Mouse (Mus musculus): Measurements from ENCODE around the gene Klhl11.

The Klhl11 gene

DNA sequence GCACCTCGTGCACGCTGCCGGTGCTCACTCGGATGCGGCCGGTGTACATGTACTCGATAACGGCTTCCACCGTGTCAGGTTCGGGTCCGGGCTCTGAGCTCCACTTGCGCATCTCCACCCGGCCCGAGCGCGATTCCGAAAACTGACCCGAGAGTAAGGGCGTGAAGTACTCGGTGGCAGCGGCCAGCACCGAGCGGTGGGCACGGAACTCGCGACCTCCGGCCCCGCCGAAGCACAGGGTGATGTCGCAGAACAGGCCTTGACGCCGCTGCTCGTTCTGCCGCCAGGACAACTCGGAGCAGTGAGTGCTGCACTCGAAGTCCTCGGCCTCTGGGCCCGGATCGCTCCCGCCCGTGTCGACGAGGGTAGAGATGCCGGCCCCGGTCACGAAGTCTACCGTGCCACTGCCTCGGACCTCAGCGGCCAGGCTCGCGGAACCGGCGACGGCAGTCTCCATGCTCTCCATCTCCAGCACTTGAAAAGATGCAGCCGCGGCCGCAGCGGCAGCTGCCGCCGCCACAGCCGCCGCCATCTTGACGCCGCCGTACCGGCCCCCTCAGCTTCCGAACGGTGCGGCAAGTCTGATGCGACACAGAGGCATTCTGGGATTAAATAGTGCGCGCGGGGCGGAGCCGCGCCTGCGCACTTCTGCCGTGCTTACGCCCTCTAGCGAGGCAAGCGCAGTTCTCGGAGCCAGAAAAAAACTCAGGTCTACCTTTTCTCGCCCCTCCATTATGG lies at the start of gene Klhl11:
Klhl11 (minus strand) TSS at position 545 of the 738 bp plus-strand sequence.
- peak; percentile 79 to 83 for DNase-seq (ENCODE audit: low spot score in 2 of 2)

DNA sequence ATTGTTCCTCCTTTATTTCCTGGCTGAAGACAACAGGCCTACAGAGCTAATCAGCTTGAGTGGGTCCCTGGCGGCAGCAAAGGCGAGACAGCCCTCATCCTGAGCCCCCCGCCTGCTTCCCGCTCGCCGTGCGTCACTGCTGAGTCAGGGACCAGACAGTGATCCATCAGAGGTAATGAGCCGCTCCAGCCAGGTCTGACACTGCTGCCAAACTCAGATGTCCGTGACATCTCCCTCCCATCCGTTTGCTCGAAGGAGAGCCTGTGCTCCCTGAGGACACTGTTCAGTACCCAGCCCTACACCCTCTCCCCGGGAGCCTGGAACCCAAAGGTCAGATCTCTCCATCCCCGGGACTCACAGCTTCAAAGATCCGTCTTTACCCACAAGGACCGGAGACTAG lies 48.3 kb upstream of the Klhl11 start:
- no peak for DNase-seq (ENCODE audit: low spot score in 2 of 2)

DNA sequence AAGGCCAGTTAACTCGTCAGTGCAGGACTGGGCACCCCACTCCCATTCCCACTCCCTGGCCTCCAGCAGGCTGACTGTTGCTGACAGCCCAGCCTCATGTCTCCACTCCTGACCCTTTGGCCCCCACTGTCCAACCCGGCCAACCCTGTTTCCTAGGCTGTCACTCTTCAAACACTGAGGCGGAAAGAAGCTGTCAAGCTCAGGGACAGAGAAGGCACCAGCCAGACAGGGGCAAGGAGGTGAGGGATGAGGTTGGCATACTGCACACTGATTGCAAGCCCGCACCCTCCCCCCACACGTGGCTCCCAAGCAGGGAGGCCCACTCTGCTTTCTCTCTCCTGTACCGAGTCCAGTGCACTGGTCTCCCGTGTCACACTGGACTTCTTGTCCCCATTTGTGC lies 46.6 kb upstream of the Klhl11 start:
- no peak for DNase-seq (ENCODE audit: low spot score in 2 of 2)

DNA sequence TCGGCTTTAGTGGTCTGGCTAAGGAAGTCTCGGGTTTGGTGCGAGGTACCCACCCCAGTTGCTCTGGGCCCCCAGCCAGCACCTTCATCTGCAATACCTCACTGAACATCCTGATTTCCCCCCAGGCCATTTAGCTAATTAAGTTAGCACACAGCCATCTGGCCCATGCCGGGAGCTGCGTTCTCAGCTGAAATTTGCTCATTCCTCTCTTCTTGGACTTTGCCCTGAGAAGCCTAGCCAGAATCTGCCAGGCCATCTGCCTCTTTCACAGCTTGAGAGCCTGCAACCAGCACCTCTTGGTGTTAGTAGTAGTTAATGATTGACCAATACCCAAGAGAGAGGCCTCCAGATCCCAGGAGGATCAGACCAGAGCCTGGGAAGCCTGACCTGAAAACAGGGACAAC lies 45.6 kb upstream of the Klhl11 start:
- no peak for DNase-seq (ENCODE audit: low spot score in 2 of 2)

DNA sequence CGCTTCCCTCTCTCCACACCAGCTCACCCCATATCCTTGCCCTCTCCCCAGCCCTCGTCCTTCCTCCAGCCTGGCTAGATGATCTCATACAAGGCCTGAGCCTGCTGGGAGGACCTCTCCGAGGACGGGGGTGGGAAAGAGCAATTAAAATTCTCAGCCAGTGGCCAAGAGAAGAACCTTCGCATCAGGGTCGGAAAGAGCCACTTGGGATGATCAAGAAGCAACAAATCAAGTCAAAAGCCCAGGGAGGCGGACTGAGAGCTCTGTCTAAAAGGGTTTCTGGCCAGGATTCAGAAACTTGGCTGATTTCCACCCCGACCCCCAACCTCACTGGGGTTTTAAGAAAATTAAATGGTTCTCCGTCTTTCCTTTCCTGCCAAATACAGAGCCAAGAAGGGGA lies 43.8 kb upstream of the Klhl11 start:
- DNase-seq (ENCODE audit: low spot score in 2 of 2), result no peak

DNA sequence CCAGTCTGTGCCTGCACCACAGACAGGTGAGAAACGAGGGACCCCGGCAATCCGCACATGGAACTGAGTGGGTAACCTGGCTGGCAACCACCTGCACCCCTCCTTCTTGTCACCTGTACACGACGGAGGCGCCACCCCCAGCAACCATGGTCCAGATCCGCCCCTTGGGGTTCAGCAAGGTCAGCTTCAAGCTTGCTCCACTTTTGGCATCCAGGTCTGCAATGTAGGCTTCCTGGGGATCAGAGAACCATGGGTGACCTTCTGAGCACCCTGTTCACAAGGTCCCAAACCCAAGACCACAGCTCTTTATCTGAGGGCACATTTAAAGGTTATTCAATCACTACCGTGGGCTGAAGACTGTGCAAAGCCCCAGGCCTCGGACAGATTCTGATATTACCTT lies 43.2 kb upstream of the Klhl11 start:
- no peak for DNase-seq (ENCODE audit: low spot score in 2 of 2)

DNA sequence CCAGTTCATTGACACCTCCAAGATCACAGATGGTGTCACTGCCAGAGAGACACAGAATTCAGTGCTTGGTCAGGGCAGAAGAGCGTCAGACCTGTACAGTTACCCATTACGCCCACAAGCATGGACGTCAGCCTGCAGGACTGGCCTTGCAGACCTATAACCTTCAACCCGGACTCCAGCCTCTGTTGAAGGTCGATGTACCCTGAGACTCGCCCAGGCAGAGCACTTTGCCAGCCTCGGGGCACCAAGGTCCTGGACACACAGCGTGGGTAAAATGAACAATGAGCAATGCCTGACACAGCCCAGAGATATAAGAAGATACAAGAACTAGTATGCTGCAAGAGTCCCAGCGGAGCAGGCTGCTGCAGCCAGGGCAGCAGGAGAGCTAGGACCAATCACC lies 42.5 kb upstream of the Klhl11 start:
- DNase-seq (ENCODE audit: low spot score in 2 of 2), result no peak

DNA sequence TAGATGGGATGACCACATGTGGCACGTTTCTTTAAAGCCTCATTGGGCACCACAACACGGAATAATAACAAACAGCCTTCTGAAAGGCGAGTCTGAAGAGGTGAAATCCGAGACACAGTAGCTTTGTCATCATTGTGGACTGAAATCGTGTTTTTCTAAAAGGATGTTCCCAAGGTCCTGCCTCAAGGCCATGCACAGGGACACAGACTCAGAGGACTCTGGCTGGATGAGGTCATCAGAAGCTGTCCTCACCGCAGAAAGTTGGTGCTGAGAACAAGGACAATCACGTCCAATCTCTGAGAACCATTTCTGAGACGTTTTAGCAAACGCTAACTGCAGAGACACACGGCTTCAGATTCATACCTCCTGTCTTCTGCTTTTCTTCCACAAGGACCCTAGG lies 41.2 kb upstream of the Klhl11 start:
- DNase-seq (ENCODE audit: low spot score in 2 of 2), result no peak

DNA sequence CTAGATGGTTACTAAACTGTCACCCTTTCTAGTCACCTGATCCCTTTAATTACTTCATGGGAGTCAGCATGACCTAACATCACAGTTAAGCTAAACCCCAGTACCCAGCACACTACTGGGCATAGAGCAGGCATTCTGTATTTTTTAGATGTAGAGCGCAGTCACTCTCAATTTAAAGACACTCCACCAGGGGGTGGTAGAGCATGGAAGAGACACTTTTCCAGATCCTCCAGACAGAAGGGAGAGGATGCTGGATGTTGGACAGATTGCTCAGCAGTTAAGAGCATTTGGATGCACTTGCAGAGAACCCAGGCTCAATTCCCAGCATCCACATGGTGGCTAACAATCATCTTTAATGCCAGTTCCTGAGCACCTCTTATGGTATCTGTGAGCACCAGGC lies 39.8 kb upstream of the Klhl11 start:
- DNase-seq (ENCODE audit: low spot score in 2 of 2), result peak in 1 of 2 experiments; percentile 15

DNA sequence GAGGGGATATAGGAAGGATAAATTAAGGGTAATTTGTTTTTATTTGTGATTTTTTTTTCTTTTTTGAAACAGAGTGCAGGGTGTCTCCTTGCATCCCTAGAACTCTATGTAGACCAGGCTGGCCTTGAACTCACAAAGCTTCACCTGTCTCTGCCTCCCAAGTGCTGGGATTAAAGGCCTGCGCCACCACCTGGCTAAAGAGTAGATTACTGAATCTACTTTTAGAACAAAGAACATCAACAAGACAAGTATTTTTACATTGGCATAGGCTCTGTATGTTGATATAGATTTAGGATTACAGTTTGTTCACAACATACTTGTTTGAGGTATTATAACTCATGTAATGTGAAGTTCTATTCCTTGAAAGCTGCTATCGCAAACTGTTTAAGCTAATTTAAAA lies 38.0 kb upstream of the Klhl11 start:
- DNase-seq (ENCODE audit: low spot score in 2 of 2), result no peak

DNA sequence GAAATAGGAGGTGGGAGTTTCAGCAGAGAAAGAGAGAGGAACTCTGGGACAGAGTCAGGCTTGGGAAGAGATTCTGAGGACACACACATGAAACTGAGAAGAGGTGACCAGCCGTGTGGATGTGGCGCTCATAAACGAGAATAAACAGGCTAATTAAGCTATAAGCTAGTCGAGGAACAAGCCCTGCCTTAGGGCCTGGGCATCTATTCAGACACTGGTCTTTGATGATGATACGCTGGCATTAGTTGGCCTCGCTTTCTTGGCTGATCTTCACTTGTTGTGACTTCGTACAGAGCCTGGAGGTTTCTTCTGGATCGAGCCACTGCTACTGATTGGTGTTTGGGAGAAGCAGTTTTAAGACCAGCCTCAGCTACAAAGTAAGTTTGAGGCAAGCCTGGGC lies 33.5 kb upstream of the Klhl11 start:
- no peak for DNase-seq (ENCODE audit: low spot score in 2 of 2)

DNA sequence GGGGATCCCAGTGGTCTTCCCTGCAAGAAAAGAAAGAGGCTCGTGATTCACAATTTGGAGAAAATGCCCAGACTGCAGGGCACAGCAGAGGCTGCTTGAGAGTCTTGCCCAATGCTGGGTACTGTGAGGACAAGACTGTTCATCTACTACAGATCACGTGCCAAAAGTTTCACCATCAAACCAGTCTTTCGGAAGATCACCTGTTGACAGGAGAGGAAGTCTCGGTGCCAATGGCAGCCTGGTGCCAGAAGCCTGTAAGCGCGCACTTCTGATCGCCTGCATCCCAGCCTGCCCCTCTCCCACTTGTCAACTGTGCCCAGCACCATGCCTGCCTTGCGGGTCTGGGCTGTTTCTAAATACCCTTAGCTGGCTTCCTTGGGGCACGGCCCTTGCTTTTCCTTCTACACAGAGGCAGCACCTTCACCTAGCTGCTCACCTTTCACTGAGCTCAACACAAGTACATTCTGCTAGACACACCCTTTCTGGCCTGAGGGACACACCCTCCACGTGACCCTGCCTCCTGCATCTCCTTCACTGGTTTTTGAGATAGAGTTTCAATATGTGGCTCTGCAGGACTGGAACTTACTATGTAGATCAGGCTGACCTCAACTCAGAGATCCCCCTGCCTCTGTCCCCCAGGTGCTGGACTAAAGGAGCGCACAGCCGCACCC lies 32.6 kb upstream of the Klhl11 start:
- no peak for DNase-seq (ENCODE audit: low spot score in 2 of 2)

DNA sequence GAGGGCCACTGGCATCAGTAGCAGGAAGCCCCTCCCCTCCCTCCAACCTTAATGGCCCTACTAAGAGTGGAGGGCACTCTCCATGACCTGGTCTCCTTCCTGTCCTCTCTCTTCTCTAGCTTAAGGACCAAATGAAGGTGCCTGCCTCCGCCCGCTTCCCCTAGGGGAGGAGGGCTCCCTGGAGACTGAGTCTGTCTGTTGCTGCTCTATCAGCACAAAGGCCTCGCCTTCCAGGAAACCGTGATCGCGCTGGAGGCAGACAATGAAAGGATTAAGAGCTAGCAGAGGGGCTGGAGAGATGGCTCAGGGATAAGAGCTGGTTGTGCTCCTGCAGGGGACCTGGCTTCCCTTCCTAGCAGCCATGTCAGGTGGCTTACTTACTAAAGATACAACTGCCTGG lies 28.8 kb upstream of the Klhl11 start:
- DNase-seq (ENCODE audit: low spot score in 2 of 2), result no peak

DNA sequence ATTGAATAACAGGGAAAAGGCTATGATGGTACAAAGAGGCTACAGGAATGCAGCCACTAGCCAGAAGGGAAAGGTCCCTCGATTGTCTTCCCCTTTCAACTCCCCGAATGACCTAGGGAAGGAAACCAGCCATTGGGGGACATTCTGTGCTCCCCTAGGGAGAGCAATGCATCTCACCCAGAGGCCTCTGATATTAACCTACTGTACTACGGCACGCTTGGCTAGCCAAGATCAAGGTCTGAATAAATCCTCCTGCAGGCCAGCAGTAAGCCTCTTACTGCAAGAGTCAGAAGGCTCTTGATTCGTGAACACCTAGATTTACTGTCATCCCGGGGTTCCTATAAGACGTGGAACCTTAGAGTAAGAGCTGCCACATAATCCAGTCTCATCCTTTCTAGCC lies 28.1 kb upstream of the Klhl11 start:
- no peak for DNase-seq (ENCODE audit: low spot score in 2 of 2)

DNA sequence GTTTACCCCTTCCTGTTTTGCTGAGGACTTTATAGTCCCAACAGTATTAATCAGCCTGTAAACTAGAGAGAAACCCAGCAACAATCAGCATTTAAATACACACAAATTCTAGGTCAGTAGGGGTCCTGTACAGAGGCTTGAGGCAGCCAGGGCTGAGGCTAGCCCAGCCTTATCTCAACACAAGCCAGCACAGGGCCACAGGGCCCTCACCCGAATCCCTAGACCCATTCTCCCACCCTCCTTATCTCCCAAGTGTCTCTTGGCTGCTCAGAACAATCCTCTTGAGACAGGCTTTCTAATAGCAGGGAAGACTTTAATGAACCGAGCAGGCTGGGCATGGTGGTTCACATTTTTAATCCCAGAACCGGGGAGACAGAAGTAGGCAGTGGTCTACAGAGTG lies 27.7 kb upstream of the Klhl11 start:
- DNase-seq (ENCODE audit: low spot score in 2 of 2), result no peak

DNA sequence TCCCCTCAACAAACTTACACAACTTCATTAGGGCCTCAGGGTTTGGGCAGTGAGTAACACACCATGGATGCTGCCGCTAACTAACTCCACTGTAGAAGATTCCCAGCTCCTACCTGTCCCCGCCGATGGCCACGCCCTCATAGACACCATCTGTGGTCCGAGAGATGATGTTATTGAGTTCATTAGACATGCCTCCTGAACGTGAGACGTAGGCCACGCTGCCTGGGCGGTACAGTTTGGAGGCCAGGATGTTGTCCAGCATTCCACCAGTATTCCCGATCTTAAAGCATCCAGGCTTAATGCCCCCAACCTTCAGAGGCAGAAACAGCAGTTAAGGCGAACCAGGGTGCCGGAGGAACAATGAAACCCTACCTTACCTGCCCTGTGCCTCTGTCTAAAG lies 21.2 kb upstream of the Klhl11 start:
- DNase-seq (ENCODE audit: low spot score in 2 of 2), result no peak

DNA sequence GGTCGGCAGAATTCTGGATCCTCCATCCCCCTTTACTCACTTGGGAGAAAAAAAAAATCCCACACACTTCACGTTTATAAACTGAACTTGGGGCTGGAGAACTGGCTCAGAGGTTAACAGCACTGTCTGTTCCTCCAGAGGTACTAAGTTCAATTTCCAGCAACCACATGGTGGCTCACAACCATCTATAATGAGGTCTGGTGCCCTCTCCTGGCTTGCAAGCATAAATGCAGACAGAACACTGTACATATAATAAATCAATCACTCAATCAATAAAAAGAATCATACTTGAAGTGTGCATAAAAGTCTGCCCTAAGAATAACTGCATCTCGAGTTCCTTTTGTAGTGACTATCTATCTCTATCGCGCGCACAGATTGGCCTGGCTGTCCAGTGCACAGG lies 18.4 kb upstream of the Klhl11 start:
- no peak for DNase-seq (ENCODE audit: low spot score in 2 of 2)

DNA sequence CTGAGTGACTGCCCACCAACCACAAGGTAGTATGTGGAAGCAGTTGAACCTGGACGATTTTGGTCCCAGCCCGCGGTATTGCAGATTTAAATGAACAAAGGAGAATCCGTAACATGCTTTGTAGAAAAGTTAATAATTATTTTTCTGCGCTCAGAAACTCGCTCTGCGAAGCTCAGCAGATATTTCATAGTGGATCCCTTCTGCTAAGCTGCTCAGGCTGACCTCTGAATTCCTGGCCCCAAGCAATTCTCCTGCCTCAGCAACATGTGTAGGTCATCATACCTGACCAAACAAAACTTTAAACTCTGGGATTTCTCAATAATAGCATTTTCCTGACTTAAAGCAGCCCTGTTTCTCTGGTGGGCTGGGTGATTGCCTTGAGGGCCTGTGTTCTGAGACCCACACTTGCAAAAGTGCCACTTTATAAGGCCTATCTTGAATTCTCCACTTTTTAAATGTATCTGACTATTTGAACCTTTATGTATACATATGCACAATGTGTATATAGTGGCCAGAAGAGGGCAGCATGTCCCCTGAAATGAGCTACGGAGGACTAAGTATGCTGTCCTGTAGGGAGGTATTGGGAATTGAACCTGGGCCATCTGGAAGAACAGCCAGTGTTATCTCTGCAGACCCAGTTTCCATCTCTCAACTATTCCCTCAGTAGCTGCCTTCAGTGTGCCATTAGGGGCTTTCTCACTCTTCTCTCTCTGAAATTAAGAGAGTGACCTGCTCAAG lies 13.4 kb upstream of the Klhl11 start:
- DNase-seq (ENCODE audit: low spot score in 2 of 2), result no peak

DNA sequence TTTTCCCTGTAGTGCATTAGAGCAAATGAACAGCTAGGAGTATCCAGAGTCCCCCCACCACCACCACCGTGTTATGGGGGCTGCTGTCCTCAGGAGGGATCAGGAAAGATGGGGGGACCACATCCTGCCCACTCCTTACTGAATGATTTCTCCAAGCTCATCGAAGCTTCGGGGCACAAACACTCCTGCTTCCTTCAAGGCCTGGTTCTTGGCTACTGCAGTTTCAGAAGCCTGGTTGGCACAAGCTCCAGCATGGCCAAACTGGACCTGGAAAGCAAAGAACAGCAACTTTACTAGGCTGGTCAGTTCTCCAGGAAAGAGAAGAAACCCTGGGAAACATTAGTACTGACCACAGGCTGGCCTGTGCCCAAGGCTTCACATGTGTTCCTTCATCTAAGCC lies 11.9 kb upstream of the Klhl11 start:
- DNase-seq (ENCODE audit: low spot score in 2 of 2), result no peak

DNA sequence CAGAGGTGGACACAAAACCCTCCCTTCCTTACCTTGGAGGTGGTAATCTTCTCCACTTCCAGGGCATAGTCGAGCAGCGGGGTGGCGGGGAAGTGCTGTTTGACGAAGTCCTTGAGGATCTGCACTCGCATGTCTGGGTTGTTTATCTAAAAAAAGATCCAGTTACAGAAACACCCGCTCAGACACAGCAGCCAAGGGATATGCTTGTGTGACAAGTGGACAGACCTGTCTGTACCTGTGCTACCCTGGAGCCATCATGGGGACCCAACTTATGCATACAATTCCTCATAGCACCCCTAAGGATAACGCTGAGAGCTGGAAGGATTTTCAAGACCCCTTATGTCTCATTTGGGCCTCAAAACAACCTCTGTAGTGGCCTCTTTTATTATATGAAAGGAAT lies 6.6 kb upstream of the Klhl11 start:
- DNase-seq (ENCODE audit: low spot score in 2 of 2), result no peak

DNA sequence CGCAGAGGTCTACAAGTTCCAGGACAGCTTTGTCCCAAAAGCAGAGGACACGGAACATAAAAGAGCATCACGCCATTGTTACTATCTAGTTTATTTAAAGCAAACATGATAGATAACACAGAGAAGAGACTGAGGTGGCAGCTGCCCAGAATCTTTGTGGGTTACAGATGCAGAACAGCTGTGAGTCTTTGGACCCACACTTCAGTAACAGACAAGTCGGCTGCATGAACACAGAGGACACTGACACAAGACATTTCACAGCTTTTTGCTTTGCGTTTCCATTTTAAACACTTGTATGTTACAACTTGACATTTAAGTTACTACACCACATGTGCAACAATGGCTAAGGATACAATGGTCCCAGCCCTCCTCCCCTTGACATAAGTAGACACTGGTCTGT lies 3.7 kb upstream of the Klhl11 start:
- no peak for DNase-seq (ENCODE audit: low spot score in 2 of 2)

DNA sequence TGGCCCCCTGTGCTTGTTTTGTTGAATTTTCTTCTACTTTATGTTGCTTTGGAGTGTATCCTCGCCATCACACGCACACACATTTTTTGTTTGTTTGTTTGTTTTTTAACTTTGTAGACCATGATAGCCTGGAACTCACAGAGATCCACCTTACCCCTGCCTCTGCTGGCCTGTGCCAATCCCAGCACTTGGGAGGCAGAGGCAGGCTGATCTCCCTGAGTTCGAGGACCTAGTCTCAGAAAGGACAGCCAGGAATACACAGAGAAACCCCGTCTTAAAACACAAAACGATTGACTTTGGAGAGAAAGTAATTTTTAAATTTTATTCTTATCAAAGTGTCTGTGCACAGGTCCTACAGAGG lies 374 bp upstream of the Klhl11 start:
- no peak for DNase-seq (ENCODE audit: low spot score in 2 of 2)
